Mouse (Mus musculus) spleen, adult 2 months (tissue): ENCODE data around the gene Agpat3.

Source experiments
- CTCF ChIP-seq: fragments of 200-500 bp; IDR thresholded peaks from 2 replicates; pipeline ENCODE4 v1.5.1; 2011; ENCODE audit warnings: mild to moderate bottlenecking, inconsistent platforms; ENCODE audit not compliant: insufficient read depth, insufficient read length, insufficient replicate concordance; ENCODE audit errors: extremely low read depth
- POLR2A ChIP-seq: fragments of 200-500 bp; IDR thresholded peaks from 2 replicates; pipeline ENCODE4 v1.6.1; 2011; ENCODE audit warnings: low read depth, low read length, inconsistent platforms

GRCm38 (mm10) chr10:78395377-78395776 lies 43.1 kb upstream of the Agpat3 start:
- TF ChIP-seq POLR2A: no peak
- no peak for TF ChIP-seq CTCF
